ENCODE assay signal across 10 mouse cellular contexts in the genomic region with DNA sequence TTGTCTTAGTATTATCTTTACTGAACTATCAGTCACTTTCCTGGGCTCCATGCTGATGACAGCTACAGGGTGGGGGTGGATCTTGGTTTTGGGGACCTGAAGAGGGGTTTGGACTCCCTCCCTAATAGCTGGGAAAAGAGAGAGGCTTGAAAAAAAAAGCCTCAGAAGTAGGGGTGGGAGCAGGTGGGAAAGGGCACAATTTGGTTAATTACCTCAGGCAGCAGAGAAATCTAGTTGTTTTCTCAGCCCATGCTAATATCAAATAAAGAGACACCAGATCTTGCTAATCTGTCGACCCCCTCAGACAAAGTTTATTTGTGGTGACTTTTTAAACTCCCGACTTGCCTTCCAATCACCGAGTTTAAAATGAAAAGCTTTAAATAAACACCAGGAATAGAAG. TPM values are rescaled to one million over a fixed set of nuclear protein-coding genes. Genes with fewer than 3 reads are reported as not detected.
A peak's percentile ranks its signal among the peaks of the same experiment; 100 is the strongest.
DNase-seq lines count a peak whose midpoint lies in the region; ATAC-seq lines count a peak whose summit lies in the region.
"Had no signal": no experiment of that assay in that cellular context is flagged by ENCODE, and none has a peak within 500 bp of the region (broad histone marks: within the 10 kb centered on the region; RNA-seq: fewer than 3 reads in every experiment).

No protein-coding gene starts in this region.

- no peaks in the 10 kb centered on the region for H3K36me3 ChIP-seq in heart, embryonic 14.5 days (ENCODE audit: control insufficient read depth, insufficient read depth, low read length)
- H3K36me3 ChIP-seq in embryonic facial prominence, embryonic 12.5 days: peaks cover 5% of the 10 kb centered on the region; the same call in 1 of the 2 replicates
- H3K36me3 ChIP-seq in hindbrain, embryonic 12.5 days: no peaks in the 10 kb centered on the region
- no peaks in the 10 kb centered on the region for H3K36me3 ChIP-seq in midbrain, embryonic 16.5 days (ENCODE audit: control insufficient read depth, insufficient read depth, low read length)

- intact Hi-C loops in heart, postnatal 14 days (cut with DNase I): no loop called here
- intact Hi-C loops in left cerebral cortex, postnatal 14 days (cut with DNase I): no loop called here

- H3K4me1 ChIP-seq in heart, embryonic 14.5 days (ENCODE audit: control insufficient read depth in 2 of 2, insufficient read depth in 2 of 2, low read length in 2 of 2): peaks cover 2 to 20% of the 10 kb centered on the region in 2 experiments; a peak in 3 of 4 replicates
- H3K4me1 ChIP-seq in embryonic facial prominence, embryonic 12.5 days: peaks cover 28% of the 10 kb centered on the region
- H3K4me1 ChIP-seq in hindbrain, embryonic 12.5 days: peaks cover 39% of the 10 kb centered on the region
- peaks cover 24% of the 10 kb centered on the region for H3K4me1 ChIP-seq in midbrain, embryonic 16.5 days (ENCODE audit: control insufficient read depth, insufficient read depth, low read length)

- no peak overlapping the region for H3K27ac ChIP-seq in heart, embryonic 14.5 days (replicated peaks in 1 of 2; ENCODE audit: control insufficient read depth in 1 of 2, insufficient read depth in 1 of 2, low read depth in 2 of 2, low read length in 2 of 2)
- H3K27ac ChIP-seq in embryonic facial prominence, embryonic 12.5 days: peak overlapping the region; percentile 77
- H3K27ac ChIP-seq in hindbrain, embryonic 12.5 days: no peak overlapping the region
- H3K27ac ChIP-seq in midbrain, embryonic 16.5 days (ENCODE audit: low read length): no peak overlapping the region

- ATAC-seq in heart, embryonic 14.5 days (ENCODE audit: insufficient number of reproducible peaks, insufficient read depth, low FRiP score, low read depth): no peak
- ATAC-seq in embryonic facial prominence, embryonic 12.5 days (ENCODE audit: insufficient number of reproducible peaks, insufficient read depth, low FRiP score, low TSS enrichment): no peak
- no peak for ATAC-seq in hindbrain, embryonic 12.5 days (ENCODE audit: low FRiP score)
- ATAC-seq in midbrain, embryonic 16.5 days: no peak
- ATAC-seq in inflammation-experienced regulatory T-cells, adult 6 months: no peak

- WGBS in heart, embryonic 14.5 days: 5% methylated on average over 3 of the region's 3 CpGs
- WGBS in embryonic facial prominence, embryonic 12.5 days: 2% methylated on average over 3 of the region's 3 CpGs
- WGBS in hindbrain, embryonic 12.5 days: 5% methylated on average over 3 of the region's 3 CpGs
- WGBS in midbrain, embryonic 16.5 days: 7% methylated on average over 3 of the region's 3 CpGs

- no peak for DNase-seq in heart, postnatal 14 days
- no peak for DNase-seq in left cerebral cortex, postnatal 14 days (ENCODE audit: low spot score in 2 of 2)
- DNase-seq in left cerebral cortex, adult 18-20 months (ENCODE audit: low spot score in 2 of 2): no peak
- DNase-seq: adrenal gland, postnatal 10 days; thymus, adult 18-20 months had no signal

- H3K4me3 ChIP-seq in heart, embryonic 14.5 days (ENCODE audit: control insufficient read depth in 1 of 2, insufficient read depth in 1 of 2, low read depth in 1 of 2, low read length in 2 of 2): no peak overlapping the region
- H3K4me3 ChIP-seq in embryonic facial prominence, embryonic 12.5 days: peak overlapping the region; percentile 99
- H3K4me3 ChIP-seq in hindbrain, embryonic 12.5 days: peak overlapping the region; percentile 90; the same call in 1 of the 2 replicates
- no peak overlapping the region for H3K4me3 ChIP-seq in midbrain, embryonic 16.5 days (ENCODE audit: low read depth, low read length)

- H3K27me3 ChIP-seq in heart, embryonic 14.5 days (ENCODE audit: control insufficient read depth, insufficient read depth, low read length): no peaks in the 10 kb centered on the region
- peaks cover 6% of the 10 kb centered on the region; the same call in 1 of the 2 replicates for H3K27me3 ChIP-seq in embryonic facial prominence, embryonic 12.5 days
- 0 out of 2 replicates have a peak, but pooled peaks cover 5% of the 10 kb centered on the region for H3K27me3 ChIP-seq in hindbrain, embryonic 12.5 days
- peaks cover 5% of the 10 kb centered on the region for H3K27me3 ChIP-seq in midbrain, embryonic 16.5 days (ENCODE audit: control insufficient read depth, insufficient read depth, low read depth, low read length)

- no peak overlapping the region for H3K9ac ChIP-seq in heart, embryonic 14.5 days (ENCODE audit: low read length)
- H3K9ac ChIP-seq in embryonic facial prominence, embryonic 12.5 days: 0 out of 2 replicates have a peak overlapping the region, but pooled peaks have one; percentile 59
- no peak overlapping the region for H3K9ac ChIP-seq in hindbrain, embryonic 12.5 days
- H3K9ac ChIP-seq in midbrain, embryonic 16.5 days (ENCODE audit: low read depth, low read length): no peak overlapping the region

- peak overlapping the region; percentile 88 for H3K4me2 ChIP-seq in heart, embryonic 14.5 days (ENCODE audit: low read length)
- H3K4me2 ChIP-seq in embryonic facial prominence, embryonic 12.5 days (replicated peaks): peak overlapping the region; percentile 56
- H3K4me2 ChIP-seq in hindbrain, embryonic 12.5 days (replicated peaks): peak overlapping the region; percentile 82
- peak overlapping the region; percentile 96; the same call in 1 of the 2 replicates for H3K4me2 ChIP-seq in midbrain, embryonic 16.5 days (ENCODE audit: low read length)

- H3K9me3 ChIP-seq in heart, embryonic 14.5 days (ENCODE audit: control insufficient read depth, low read length): no peaks in the 10 kb centered on the region
- H3K9me3 ChIP-seq in embryonic facial prominence, embryonic 12.5 days: no peaks in the 10 kb centered on the region
- H3K9me3 ChIP-seq in hindbrain, embryonic 12.5 days (replicated peaks): no peaks in the 10 kb centered on the region
- no peaks in the 10 kb centered on the region for H3K9me3 ChIP-seq in midbrain, embryonic 16.5 days (replicated peaks; ENCODE audit: control insufficient read depth, low read length, poor library complexity, severe bottlenecking)

RNA-seq across cellular contexts. Expression of gene Gas1, which starts 4.0 kb away (rescaled TPM):
- 42.1 and 50.7 TPM in 2 replicates for polyA plus RNA-seq in heart, embryonic 14.5 days (2014; fragmentation: Nextera tagmentation; extraction: Ambion mirVana)
- 10 to 100 TPM; 56.7 to 60.4 TPM for total RNA-seq in heart, postnatal 14 days (2021)
- polyA plus RNA-seq in embryonic facial prominence, embryonic 12.5 days (2016; fragmentation: Nextera tagmentation; extraction: Ambion mirVana): 261 and 307 TPM in 2 replicates
- polyA plus RNA-seq in hindbrain, embryonic 12.5 days (2016; fragmentation: Nextera tagmentation; extraction: Ambion mirVana): 159 and 173 TPM in 2 replicates
- 9.2 and 10.1 TPM in 2 replicates for polyA plus RNA-seq in midbrain, embryonic 16.5 days (2015; fragmentation: Nextera tagmentation; extraction: Ambion mirVana)
- polyA plus RNA-seq in inflammation-experienced regulatory T-cells, adult 6 months (2017; shearing (Covaris generic)): not detected
- 10 to 100 TPM in 1 of 2 experiments, 1 to 10 TPM in 1; 9.1 to 11.2 TPM for total RNA-seq in left cerebral cortex, postnatal 14 days (2021)
- 1 to 10 TPM; 7.2 to 9.5 TPM for total RNA-seq in left cerebral cortex, adult 18-20 months (2021)

Comparison
In these comparisons a context has a peak if more than half of its experiments do, and no peak if none do; other contexts are left out.
1. H3K4me3 ChIP-seq: peak in embryonic facial prominence, embryonic 12.5 days (single experiment) and hindbrain, embryonic 12.5 days (single experiment); none in heart, embryonic 14.5 days (0 of 2) and midbrain, embryonic 16.5 days (single experiment).
2. RNA of gene Gas1, which starts 4.0 kb away (polyA plus RNA-seq): 261 to 307 TPM in embryonic facial prominence, embryonic 12.5 days, 159 to 173 TPM in hindbrain, embryonic 12.5 days, 42.1 to 50.7 TPM in heart, embryonic 14.5 days and 9.2 to 10.1 TPM in midbrain, embryonic 16.5 days; not detected in inflammation-experienced regulatory T-cells, adult 6 months; every median in the first group is over 10 times any median in the second.
3. Peak in every context shown above with its lines, with median percentiles within 50 percentile points of each other: H3K4me2 ChIP-seq.